Mouse (Mus musculus): ENCODE measurements around the gene Nrxn1.

GRCm38 (mm10) chr17:90087616-90088313 lies 1005.1 kb downstream of the Nrxn1 start:
- no peak for TF ChIP-seq TAL1 (IDR thresholded peaks at IDR 0.05; ENCODE audit: low read length)
- TF ChIP-seq GATA1 (IDR thresholded peaks at IDR 0.05; ENCODE audit: low read length): no peak

All from erythroblast, embryonic 14.5 days (primary cell).